Mouse (Mus musculus): ENCODE measurements around the gene 2310061I04Rik.

Gene 2310061I04Rik

DNA sequence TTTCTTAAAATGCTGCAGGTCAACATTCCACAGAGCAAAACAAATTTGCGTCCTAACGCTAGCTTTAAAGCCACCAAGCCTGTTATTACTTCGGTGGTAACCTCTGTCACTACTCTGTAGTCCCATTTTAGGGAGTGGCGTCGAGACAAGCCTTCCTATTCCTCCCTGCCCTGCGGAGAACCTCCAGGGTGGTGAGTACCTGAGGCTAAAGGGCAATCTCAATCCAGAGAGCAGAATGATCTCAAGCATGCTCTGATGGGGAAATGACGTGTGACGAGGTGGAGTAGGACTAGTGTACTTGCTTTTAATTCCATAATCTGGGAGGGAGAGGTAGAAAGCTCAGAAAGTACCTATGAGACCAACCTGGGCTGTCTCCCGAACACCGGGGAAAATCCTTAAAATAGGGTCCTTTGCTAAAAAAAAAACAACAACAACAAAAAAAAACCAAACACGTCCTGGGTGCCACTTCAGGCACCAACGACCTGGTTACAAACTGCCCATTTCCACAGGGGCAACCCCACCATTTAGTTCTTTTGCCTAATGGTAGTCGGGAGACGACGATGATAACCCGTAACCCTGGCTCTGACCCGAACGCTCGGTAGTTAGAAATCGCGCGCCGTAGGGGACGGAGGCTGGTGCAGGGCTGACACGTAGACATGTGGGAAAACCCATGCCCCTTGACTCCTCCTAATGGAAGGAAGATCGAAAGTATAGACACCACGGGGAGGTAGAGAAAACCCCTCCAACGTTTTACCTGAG is 18.5 kb upstream of the 2310061I04Rik start:
- DNase-seq, result no peak

DNA sequence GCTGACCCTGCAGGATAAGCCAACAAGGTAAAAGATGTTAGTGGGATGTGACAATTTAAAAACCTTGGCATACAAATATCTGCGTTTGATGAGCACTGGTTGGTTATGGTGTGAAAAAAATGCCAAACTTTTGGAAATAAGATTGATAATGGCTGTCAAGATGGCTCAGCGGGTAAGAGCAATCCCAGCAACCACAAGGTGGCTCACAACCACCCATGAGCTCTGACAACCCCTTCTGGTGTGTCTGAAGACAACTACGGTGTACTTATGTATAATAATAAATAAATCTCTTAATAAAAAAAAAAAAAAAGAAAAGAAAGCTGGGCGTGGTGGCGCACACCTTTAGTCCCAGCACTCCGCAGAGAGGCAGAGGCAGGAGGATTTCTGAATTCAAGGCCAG is 17.7 kb upstream of the 2310061I04Rik start:
- no peak for DNase-seq

DNA sequence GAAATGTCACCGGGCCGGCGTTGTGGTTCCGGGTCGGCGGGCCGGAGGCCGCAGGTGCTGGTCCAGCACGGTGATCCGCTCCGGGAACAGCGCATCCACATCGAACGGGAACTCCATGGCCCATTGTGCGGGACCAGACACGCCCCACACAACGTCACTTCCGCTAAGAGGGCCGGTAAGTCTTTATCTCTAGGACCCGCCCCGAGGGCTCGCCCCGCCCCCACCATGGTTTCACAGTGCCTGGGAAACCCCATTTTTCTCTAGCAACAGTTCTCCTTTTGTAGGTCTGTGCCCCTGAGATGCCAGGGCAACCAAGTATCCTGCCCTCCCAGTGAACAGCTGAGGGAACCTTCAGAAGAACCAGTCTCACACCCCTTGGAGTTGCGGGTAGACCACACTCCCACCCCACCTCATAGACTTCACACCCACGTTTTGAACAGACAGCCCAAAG is 12.7 kb upstream of the 2310061I04Rik start, which contains the start of gene Atat1:
Gene Atat1 (minus strand): TSS at position 157 of the 451 bp plus-strand sequence.
- peak; percentile 88 to 94 for DNase-seq

DNA sequence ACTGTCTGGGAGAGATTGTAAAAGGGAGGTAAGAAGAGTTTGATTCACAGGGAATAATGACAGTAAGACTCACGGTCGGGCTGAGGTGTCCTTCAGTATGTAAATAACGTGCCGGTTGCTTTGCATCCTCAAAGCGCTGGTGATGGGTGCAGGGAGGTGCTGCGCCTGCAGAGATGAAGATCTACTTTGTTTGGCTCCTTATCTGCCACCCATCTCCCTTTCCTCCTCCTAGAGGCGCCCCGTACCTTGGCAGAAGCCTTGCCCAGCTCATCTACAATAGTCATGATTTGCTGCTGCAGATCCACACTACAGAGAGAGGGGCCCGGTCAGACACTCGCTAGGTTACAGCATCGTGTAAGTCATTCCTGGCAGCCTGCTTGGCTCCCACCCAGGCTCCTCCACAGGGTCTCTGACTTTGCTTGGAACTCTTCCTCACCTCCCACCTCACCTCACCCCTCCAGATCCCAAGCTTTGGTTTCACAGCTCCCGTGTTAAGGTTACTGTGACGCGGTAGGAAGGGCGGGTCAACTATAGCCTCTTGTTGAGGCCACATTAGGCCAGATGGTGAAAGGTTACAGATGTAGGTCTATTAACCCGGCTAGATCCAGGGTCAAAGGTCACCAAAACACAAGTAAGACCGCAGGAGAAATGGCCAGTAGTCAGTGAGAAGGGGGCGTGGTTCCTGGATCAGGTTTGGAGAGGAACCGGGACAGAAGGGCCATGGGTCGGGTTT is 12.1 kb upstream of the 2310061I04Rik start:
- peak in 1 of 2 experiments; percentile 48 for DNase-seq

DNA sequence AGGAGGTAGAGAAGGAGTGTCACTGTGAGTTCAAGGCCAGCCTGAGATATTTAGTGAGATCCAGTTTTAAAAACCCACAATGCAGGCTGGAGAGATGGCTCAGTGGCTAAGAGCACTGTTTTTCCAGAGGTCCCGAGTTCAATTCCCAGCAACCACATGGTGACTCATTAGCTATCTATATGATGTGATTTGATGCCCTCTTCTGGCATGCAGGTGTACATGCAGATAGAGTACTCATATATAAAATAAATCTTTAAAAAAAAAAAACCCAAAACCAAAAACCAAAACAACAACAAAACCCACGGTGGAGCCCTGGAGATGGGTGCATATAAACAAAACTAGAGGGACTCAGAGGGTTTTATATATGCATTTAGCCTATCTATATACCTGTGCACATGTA is 10.4 kb upstream of the 2310061I04Rik start:
- peak in 1 of 2 experiments; percentile 3 for DNase-seq

DNA sequence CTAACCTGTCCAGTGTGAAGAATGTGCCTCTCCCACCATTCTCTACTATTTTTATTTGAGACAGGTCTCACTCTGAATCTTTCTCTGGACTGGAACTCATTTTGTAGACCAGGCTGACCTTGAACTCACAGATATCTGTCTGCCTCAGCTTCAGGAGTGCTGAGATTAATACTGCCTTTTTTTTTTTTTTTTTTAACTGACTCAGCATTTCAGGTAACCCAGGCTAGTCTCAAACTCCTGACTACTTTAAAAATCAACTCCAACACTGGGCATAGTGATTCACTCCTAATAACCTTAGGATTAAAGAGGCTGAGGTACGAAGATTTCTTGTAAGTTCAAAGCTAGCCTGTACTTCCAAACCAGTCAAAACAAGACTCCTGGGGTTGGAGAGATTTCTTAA is 8.4 kb upstream of the 2310061I04Rik start:
- DNase-seq, result no peak

DNA sequence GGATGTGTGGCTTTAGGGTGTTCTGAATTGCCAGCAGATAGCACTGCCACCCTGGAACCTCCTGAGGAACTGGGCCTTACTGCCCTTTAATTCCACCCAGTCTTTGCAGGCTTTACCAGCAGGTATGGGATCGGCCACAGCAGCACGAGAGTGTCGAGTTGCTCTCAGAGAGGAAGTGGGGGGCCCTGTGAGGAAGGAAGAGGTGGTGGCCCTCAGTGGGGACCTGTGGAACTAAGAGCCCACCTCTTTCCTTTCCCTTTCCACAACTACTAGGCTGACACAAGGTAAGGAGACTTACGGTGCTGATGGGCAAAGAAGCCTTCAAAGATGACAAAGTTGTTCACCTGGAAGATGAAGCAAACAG is 6.7 kb upstream of the 2310061I04Rik start:
- DNase-seq, result no peak

DNA sequence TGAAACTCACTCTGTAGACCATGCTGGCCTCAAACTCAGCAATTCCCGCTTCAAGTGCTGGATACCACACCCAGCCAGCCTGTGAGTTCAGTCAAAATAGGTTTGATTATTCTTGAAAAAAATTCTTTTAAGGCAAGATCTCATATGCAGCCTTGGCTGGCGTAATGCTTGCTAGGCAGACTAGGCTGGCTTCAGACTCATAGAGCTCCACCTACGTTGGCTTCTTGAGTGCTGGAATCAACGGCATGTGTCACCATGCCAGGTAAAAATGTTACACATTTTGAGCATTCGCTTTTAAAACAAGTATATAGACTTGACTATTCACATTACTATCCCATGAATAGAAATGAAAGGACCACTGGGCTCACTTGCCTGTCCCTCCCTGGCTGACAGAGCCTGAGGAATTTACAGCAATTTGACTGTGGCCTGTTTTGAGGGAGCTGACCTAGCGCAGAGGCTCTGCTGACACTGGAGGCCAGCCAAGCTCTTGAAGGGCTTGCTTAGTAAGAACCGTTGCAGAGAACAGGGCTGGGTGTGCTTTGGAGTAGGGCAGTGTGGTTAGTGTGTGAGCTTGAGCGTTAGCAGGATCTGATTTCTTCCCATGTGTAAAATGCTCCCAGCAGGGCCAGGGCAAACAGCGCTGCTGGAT is 6.2 kb upstream of the 2310061I04Rik start:
- DNase-seq, result no peak

DNA sequence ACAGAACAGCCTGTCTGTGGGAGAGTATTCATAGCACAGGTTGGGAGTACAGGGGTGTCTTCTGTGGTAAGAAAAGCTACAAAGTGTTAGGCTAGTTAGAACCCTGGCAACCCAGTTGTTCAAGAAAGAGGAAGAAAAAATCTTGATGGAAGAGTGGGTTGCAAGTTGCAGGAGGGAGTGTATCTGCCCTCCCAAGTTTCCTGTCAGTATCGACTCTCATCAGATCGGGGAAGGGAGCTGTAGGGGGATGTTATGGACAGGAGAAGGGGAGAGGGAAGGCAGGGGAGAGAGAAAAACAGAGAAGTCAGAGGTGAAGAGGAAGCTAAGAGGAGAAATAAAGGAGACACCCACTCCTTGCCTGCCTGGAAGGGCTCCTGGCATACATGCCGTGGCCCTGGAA is 3.4 kb upstream of the 2310061I04Rik start:
- no peak for DNase-seq

DNA sequence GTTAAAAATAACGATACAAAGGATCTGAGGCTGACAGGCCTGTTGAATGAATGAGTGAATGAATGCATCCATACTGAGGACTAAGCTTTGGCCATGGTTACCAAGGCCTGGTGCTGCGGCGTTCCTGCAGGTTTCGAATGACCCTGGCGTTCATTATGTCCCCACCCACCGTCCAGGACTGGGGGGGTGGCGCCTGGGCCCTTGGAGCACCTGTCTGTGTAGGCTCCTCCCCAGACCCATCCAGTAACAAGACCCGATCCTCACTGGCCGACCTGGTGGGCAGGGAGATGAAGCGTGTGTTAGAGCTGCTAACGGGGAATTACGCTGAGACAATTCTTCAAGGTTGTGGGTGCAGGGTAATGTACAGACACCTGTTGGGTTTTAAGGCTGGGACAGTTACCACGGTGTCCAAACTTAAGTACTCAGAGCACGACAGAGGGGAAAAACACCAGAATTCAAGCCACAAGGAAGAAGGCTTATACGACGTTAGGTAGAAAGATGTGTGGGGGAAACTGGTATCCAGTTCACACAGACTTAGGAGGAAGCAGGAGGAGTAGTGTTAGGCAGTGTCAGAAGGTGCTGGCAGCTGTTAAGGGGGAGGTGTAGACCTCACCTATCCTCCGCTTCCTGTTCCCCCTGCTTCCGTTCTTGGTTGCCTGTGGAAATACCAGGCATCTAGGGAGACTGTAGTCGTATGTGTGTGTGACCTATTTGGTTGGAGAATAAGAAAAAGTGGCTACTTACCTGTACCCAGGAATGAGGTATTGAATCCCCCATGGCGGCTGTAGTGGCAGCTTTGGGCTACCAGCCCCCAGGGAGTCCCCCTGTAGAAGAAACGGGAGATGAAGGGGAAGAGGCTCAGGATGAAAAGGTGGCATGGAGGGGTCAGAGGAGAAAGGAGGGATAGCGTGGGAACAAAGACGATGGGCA is 678 bp upstream of the 2310061I04Rik start:
- peak; percentile 54 to 67 for DNase-seq

DNA sequence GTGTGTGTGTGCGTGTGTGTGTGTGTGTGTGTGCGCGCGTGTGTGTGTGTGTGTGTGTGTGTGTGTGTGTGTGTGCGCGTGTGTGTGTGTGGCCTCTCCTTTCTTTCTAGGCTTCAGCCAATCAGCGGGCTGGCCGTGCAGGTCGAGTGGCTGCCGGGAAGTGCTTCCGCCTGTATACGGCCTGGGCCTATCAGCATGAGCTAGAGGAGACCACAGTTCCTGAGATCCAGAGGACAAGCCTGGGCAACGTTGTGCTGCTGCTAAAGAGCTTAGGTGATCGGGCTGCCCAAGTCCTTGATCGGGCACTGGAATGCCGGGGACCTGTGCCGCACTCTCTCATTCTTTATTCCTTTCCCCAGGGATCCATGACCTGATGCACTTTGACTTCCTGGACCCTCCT is 9.5 kb downstream of the 2310061I04Rik start:
- DNase-seq, result no peak

DNA sequence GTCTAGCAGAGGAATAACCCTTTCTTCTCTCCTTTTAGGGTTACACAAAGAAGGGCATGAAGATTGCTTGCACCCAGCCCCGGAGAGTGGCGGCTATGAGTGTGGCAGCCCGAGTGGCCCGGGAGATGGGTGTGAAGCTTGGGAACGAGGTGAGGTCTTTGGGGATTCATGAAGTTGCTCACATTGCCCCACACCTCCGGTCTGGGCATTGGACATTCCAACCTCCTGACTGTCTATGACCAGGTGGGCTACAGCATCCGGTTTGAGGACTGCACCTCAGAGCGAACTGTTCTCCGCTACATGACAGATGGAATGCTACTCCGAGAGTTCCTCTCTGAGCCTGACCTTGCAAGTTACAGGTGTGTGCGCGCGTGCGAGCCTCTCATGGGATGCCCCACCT is 13.5 kb downstream of the 2310061I04Rik start:
- DNase-seq, result no peak

DNA sequence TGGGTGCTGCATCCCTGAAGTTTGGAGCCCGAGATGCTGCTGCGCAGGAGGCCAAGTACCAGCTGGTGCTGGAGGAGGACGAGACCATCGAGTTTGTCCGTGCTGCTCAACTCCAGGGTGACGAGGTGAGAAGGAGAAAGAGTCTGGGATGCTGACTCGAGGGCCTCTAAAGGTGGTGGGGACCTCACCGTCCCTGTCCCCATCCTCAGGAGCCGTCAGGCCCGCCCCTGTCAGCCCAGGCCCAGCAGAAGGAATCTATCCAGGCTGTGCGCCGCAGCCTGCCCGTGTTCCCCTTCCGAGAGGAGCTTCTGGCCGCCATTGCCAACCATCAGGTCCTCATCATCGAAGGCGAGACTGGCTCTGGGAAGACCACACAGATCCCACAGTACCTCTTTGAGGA is 14.3 kb downstream of the 2310061I04Rik start:
- DNase-seq, result no peak

DNA sequence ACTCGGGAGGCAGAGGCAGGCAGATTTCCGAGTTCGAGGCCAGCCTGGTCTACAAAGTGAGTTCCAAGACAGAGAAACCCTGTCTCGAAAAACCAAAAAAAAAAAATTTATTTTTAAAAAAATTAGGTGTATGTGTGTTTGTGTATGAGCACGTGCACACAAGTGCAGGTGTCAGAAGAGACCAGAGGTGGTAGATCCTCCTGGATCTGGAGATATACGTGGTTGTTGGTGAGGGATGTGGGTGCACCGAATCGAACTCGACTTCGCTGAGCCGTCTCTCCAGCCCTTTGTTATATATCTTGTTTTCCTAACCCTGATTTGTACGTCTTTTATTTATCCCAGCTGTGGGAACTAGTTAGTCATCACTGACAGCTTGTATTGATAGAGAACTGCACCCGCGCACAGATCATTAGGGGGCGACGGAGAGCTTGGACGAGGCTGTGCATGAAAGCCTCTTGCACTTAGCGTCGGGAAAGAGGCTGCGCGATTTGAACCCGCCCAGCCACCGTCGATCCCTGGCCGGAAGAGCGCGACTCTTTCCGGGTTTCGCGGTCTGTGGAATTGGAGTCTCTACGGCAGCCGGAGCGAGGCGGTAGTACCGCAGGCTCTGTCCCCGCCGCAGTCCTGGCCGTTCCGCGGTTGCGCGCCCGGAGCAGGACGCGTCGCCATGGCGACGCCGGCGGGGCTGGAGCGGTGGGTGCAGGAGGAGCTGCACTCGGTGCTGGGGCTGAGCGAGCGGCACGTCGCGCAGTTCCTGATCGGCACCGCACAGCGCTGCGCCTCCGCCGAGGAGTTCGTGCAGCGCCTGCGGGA is 17.8 kb downstream of the 2310061I04Rik start, which contains the start of gene Dhx16:
Gene Dhx16 (plus strand): TSS at position 575 of the 813 bp plus-strand sequence.
- DNase-seq, result peak; percentile 98 to 99

DNA sequence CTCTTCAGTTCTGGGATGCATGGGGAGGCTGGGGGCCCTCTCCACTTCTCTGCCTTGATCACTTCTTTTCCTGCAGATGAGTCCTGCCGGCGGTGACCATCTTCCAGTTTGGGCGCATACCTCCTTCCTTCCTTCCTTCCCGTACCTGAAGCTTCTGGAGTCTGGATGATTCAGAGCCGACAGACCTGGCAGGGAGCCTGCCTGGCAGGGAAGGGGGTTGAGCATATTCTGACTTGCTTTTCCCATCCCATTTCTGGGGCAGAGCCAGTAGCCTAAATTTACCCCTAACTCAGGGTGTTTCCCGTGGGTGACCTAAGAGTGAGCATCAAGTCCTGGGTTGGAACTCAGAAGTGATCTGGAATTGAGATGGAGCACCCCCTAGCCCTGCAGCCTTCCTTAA is 22.5 kb downstream of the 2310061I04Rik start:
- peak; percentile 33 to 60 for DNase-seq

DNA sequence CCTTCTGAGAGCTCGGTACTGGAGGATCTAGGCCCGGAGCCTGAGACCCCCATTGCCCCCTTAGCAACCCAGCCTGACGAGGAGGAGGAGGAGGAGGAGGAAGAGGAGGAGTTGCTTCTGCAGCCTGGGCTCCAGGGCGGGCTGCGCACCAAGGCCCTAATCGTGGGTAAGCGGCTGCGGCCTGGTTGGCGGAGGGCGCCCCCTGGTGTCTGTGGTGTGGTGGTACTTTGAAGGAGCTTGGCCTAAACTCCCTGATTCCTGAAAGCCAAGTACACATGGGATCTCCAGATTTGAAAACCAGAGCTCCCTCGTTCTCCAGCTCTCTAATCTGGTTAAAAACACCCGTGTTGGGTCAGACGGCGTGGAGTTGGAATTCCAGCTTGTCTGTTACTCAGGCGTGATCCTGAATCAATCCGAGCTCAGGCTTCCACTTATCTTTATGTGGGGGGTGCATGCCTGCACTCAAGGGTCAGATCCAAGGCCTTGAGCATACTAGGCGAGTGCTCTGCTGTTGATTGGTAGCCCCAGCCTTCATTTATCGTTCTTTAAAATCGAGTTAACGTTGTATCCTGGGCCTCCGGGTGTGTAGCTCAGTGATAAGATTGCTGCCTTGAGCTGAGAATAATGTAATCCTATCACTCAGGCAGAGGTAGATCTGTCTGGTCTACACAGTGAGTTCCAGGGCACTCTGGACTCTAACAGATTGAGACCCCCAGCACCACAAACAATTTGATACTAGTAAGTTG is 23.3 kb downstream of the 2310061I04Rik start:
- peak; percentile 95 for DNase-seq

DNA sequence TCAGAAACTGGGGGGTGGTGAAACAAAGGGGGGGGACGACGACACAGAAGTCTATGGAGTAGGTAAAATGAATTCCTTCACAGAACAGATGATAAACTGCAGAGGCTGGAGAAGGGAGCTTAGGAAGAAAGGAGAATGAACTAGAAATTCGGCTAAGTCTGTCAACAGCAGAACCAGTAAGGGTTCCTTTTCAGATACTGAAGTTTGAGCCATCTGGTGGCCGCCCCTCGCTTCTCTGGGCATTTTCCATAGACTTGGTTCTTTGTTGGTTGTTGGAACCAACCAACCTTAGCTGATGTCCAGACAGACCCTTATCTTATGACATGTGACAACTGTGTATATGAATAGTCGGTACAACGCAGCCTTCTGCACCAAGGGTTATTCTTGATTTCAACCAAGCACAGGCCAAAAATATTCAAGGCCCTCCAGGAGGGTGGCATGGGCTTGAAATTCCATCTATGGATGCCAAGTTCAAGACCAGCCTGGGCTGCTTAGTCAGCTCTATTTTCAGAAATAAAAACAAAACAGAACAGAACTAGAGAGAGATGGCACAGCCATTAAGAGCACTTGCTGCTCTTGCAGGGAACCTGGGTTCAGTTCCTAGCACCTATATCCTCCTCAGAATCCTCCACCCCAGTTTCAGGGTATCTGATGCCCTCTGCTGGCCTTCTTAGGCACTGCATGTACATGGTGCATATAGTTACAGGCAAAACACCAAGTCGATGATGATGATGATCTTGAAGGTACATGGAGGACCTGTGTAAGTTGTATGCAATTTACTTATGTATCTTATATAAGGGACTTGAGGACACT is 26.1 kb downstream of the 2310061I04Rik start:
- no peak for DNase-seq

DNA sequence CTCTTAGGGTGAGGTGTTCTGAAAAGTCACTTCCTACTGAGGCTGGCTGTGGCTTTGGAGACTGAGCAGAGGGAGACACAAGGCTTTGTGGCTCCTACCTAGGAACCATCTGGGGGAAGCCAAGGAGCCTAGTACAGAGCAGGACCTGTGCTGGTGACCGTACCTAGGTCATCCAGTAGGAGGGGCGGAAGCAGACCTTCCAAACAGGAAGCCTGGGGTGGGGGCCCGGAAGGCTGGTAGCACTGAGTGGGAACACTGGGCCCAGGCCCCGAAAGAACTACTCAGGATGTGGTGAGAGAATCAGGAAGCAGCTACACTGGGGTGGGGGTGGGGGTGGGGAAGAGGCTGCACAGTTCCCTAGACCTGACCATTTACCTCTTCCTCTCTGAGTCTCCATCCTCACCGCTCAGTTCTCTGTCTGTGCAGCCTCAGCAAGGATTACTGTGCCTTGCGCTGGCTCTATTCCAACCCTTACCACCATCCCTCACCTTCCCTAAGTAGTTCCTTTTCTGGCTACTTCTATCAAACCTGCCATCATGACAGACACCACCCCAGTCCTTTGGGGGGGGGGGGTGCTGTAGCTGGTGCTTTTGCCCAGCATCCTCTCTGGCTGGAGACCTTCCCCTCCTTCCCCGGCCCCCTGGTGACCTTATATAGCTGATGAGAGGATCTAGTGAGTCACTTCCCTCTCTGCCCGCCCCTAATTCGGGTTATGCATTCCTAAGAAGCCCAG is 26.9 kb downstream of the 2310061I04Rik start:
- DNase-seq, result no peak
